Mouse (Mus musculus) layer of hippocampus, adult 9-10 months (tissue): ENCODE results near the gene Olfr629.
"Not testable (repeated sequence)": the region's sequence is repeated elsewhere in the genome, so short reads cannot be mapped to it uniquely, and the experiment has no call there.

Source experiments
- DNase-seq: peaks from one replicate; pipeline ENCODE4 v3.0.0; 2022; ENCODE audit warnings: low spot score

Olfr629 gene

DNA sequence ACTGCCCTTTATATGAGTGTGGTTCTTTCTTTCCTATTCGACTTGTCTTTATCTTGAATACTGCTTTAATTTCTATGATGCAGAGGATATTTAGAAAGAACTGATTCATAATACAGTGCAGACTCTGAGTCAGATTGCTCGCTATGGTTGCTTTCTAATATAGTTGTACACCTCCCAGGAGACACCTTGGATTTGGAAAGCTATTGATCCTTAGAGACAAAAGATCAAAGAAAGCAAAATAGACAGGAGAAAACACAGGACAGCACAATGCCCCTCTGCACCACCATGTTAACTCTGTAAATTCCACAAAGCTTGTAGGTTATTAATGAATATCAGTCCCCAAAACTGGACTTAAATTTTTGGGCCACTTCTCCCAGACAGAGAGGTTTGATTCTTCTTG, at the start of gene Olfr629:
Olfr629 (minus strand) TSS at position 101 of the 400 bp plus-strand sequence.
- DNase-seq: no peak

DNA sequence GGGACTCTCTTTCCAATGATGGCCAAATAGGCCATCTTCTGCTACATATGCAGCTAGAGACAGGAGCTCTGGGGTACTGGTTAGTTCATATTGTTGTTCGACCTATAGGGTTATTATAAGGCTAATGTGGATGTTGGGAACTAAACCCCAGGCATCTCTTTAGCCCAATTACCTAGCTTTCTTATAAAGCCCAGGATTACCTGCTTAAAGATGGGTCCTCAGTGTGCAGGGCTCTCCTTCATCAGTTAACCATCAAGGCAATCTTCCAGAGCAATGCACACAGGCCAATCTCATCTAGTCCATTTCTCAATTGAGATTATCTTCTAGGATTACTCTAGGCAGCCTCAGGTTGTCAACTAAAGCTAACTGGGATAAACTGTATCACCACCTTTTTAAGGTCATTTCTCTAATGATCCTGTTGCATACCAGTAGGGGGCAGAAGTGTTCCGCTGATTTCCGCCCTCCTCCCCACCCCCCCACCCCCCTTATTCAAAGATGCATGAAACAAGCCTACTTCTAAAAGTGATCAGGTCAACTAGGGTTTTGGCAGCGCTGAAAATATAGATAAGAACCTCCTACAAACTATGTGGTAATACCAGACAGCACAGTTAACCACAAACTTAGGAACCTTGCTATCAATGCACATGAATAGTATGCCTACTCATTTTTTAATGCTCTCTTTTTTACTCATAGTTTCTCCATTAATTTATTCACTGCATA, 48.1 kb upstream of the Olfr629 start:
- DNase-seq: no peak

DNA sequence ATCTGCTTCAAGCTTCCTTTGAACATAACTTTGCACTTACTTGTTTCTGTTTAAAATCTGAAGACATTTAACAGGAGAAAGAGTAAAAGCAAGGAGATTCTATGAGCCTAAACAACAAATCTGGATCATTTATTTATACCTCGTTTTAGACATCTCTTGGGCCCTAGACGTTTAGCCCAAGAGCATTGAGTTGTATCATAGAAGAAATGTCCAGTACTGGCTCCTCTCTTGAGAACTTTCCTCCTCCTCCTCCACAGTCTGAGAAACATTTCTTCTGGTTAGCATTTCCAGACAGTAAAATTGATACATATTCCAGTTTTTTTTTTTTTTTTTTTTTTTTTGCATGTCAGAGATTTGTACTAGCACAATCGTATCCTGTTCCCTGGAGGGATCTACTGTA, 47.0 kb upstream of the Olfr629 start, which contains the start of gene Olfr67:
Olfr67 (minus strand) TSS at position 101 of the 400 bp plus-strand sequence.
- DNase-seq: no peak

DNA sequence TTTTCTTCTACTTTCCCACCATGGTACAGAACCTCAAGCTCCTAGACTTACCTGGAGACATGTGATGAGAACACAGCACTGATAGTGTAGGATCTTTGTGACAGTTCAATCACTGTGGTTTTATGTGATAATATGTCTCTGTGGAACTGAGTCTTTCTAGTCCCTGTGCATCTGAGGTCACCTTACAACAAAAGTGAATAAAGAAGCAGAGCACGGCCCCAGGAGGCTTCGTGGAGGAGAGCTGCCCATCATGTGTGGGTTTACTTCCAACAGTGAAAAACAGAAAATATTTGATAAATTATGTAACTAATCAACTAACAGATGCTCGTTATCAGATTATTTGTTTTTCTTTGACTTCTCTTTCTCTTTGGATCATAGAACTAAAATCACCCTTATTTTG, 34.9 kb upstream of the Olfr629 start, which contains the start of gene Olfr68:
Olfr68 (minus strand) TSS at position 101 of the 400 bp plus-strand sequence.
- no peak for DNase-seq

DNA sequence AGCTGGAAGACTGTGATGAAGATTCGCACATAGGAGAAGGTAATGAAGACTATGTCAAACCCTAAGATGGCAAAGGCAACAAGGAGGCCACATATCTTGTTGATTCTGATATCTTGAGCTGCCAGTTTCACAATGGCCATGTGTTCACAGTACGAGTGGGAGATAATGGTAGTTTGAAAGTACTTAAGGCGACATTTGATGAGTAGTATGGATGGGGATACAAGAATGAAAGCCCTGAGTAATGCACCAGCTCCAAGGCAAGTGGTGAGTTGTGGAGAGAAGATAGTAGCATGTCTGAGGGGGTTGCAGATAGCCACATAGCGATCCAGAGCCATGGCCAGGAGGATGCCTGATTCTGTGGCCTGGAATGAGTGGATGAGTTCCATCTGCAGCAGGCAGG, 32.9 kb upstream of the Olfr629 start:
- not testable (repeated sequence) for DNase-seq

GRCm38 (mm10) chr7:103771494-103771893, 26.8 kb upstream of the Olfr629 start, which contains the start of gene Olfr69:
TSS of gene Olfr69 (minus strand) at chr7:103771594.
- no peak for DNase-seq

DNA sequence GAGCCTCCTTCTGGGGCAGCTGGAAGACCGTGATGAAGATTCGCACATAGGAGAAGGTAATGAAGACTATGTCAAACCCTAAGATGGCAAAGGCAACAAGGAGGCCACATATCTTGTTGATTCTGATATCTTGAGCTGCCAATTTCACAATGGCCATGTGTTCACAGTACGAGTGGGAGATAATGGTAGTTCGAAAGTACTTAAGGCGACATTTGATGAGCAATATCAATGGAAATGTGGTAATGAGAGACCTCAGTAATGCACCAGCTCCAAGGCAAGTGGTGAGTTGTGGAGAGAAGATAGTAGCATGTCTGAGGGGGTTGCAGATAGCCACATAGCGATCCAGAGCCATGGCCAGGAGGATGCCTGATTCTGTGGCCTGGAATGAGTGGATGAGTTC, 22.9 kb upstream of the Olfr629 start:
- DNase-seq: not testable (repeated sequence)

DNA sequence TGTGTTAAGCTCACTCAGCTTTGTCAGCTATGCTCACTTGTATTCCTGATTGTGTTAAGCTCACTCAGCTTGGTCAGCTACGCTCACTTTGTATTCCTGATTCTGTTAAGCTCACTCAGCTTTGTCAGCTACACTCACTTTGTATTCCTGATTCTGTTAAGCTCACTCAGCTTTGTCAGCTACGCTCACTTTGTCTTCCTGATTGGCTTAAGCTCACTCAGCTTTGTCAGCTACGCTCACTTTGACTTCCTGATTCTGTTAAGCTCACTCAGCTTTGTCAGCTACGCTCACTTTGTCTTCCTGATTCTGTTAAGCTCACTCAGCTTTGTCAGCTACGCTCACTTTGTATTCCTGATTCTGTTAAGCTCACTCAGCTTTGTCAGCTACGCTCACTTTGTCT, 17.5 kb upstream of the Olfr629 start:
- DNase-seq: not testable (repeated sequence)

GRCm38 (mm10) chr7:103757233-103757632, 12.5 kb upstream of the Olfr629 start, which contains the start of gene Olfr630:
TSS of gene Olfr630 (minus strand) at chr7:103757333.
- DNase-seq: no peak

DNA sequence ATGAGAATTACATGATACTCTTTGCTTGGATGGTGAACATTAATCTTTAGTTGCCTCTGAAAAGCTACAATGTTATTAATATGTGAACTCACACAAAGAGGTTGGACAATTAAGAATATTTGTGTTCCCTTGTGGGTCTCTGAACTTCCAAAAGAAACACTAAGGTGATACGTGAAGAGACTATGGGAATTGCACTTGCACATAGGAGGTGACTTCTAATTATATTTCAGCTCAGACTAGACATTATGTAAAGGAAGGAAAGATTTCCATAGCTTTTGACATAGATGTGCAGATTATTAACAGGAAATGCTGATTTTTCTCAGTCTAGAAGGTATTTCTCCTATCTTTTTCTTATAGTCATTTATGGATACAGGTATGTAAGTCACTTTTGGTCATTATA, 14.7 kb downstream of the Olfr629 start, which contains the start of gene Olfr628:
Olfr628 (plus strand) TSS at position 301 of the 400 bp plus-strand sequence.
- DNase-seq: no peak

DNA sequence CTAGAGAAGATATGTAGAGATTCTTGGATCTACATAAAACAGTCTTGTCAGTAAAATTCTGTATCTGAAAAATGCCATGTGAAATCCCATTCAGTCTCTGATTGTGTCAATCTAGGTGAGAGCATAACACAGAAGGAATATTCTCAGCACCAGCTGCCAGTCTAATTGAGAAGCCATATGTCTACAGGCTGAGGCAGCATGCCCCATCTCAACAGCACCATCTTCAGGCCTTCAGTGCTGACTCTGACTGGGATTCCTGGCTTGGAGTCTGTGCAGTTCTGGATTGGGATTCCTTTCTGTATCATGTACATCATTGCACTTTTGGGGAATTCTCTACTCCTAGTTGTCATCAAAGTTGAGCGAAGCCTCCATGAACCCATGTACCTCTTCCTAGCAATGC, 28.3 kb downstream of the Olfr629 start:
- DNase-seq: peak; percentile 1

GRCm38 (mm10) chr7:103714371-103714770, 30.4 kb downstream of the Olfr629 start, which contains the start of gene Olfr243:
TSS of gene Olfr243 (plus strand) at chr7:103714671.
- no peak for DNase-seq

- no peak for DNase-seq
Measured at GRCm38 (mm10) chr7:103712024-103712423, 32.7 kb downstream of the Olfr629 start.

GRCm38 (mm10) chr7:103699469-103699868, 45.3 kb downstream of the Olfr629 start:
- no peak for DNase-seq
